Mouse (Mus musculus) ovary, postnatal 10 days (tissue): ENCODE data around the gene Kazn.
A peak's percentile ranks its signal among the peaks of the same experiment; 100 is the strongest.

Source experiments
- DNase-seq: peaks from one replicate; pipeline ENCODE4 v3.0.0; 2022; ENCODE audit warnings: low spot score

Kazn gene

GRCm38 (mm10) chr4:142189960-142190359 lies 49.2 kb downstream of the Kazn start:
- no peak for DNase-seq

GRCm38 (mm10) chr4:142188501-142188900 lies 50.7 kb downstream of the Kazn start:
- DNase-seq, result no peak

- no peak for DNase-seq
Measured at GRCm38 (mm10) chr4:142186155-142186554, 53.0 kb downstream of the Kazn start.

GRCm38 (mm10) chr4:142185533-142185900 lies 53.7 kb downstream of the Kazn start:
- DNase-seq, result no peak

- DNase-seq, result no peak
Measured at GRCm38 (mm10) chr4:142184852-142185532, 54.2 kb downstream of the Kazn start.

- DNase-seq, result no peak
Measured at GRCm38 (mm10) chr4:142183591-142183990, 55.6 kb downstream of the Kazn start.

GRCm38 (mm10) chr4:142183015-142183414 lies 56.2 kb downstream of the Kazn start:
- DNase-seq, result no peak

- no peak for DNase-seq
Measured at GRCm38 (mm10) chr4:142181646-142182045, 57.6 kb downstream of the Kazn start.

- DNase-seq, result no peak
Measured at GRCm38 (mm10) chr4:142180874-142181273, 58.3 kb downstream of the Kazn start.

GRCm38 (mm10) chr4:142180289-142180688 lies 58.9 kb downstream of the Kazn start:
- peak; percentile 52 for DNase-seq

- peak; percentile 65 for DNase-seq
Measured at GRCm38 (mm10) chr4:142179531-142179930, 59.7 kb downstream of the Kazn start.

GRCm38 (mm10) chr4:142176732-142177131 lies 62.5 kb downstream of the Kazn start:
- DNase-seq, result no peak

GRCm38 (mm10) chr4:142173981-142174485 lies 65.2 kb downstream of the Kazn start:
- DNase-seq, result no peak

GRCm38 (mm10) chr4:142172942-142173341 lies 66.3 kb downstream of the Kazn start:
- no peak for DNase-seq

- DNase-seq, result no peak
Measured at GRCm38 (mm10) chr4:142171788-142172497, 67.3 kb downstream of the Kazn start.

GRCm38 (mm10) chr4:142170882-142171768 lies 68.1 kb downstream of the Kazn start:
- no peak for DNase-seq

GRCm38 (mm10) chr4:142169636-142170035 lies 69.6 kb downstream of the Kazn start:
- no peak for DNase-seq

GRCm38 (mm10) chr4:142168352-142168751 lies 70.8 kb downstream of the Kazn start:
- no peak for DNase-seq

GRCm38 (mm10) chr4:142165835-142166701 lies 73.1 kb downstream of the Kazn start:
- no peak for DNase-seq

- no peak for DNase-seq
Measured at GRCm38 (mm10) chr4:142165363-142165762, 73.8 kb downstream of the Kazn start.

GRCm38 (mm10) chr4:142164386-142164785 lies 74.8 kb downstream of the Kazn start:
- DNase-seq, result no peak
